Comparison of ENCODE assay signal across 22 mouse cellular contexts in genomic region chr10:70367866-70368265, GRCm38 (mm10).
DNase-seq lines count a peak whose midpoint lies in the region; TF ChIP-seq lines count a peak whose summit lies in the region.
"Had no signal": no experiment of that assay in that cellular context is flagged by ENCODE, and none has a peak within 500 bp of the region (broad histone marks: within the 10 kb centered on the region; RNA-seq: fewer than 3 reads in every experiment).

No protein-coding gene starts in this region.

- no peak overlapping the region for H3K4me3 ChIP-seq in ES-E14 (ENCODE audit: insufficient read depth in 1 of 2, low read depth in 1 of 2, low read length in 2 of 2, poor library complexity in 1 of 2, severe bottlenecking in 1 of 2)
- H3K4me3 ChIP-seq: embryonic facial prominence, embryonic 10.5 days; embryonic facial prominence, embryonic 12.5 days; forebrain, embryonic 13.5 days; forebrain, embryonic 15.5 days had no signal

- H3K9ac ChIP-seq in ES-E14 (ENCODE audit: insufficient read depth, low read depth, low read length, poor library complexity, severe bottlenecking), result no peak overlapping the region
- H3K9ac ChIP-seq: embryonic facial prominence, embryonic 12.5 days; forebrain, embryonic 13.5 days; forebrain, embryonic 15.5 days; forebrain, postnatal 0 days had no signal

- H3K4me1 ChIP-seq in ES-E14 (ENCODE audit: control insufficient read depth in 2 of 2, insufficient read depth in 2 of 2, low read length in 2 of 2, poor library complexity in 1 of 2), result peaks cover 26 to 37% of the 10 kb centered on the region in 2 experiments
- H3K4me1 ChIP-seq: forebrain, embryonic 13.5 days had no signal

- H3K9me3 ChIP-seq in ES-E14 (ENCODE audit: control insufficient read depth, insufficient read depth, low read depth, low read length), result no peaks in the 10 kb centered on the region
- H3K9me3 ChIP-seq: embryonic facial prominence, embryonic 10.5 days; embryonic facial prominence, embryonic 12.5 days; forebrain, embryonic 13.5 days; forebrain, embryonic 15.5 days had no signal

- peak; percentile 52 for DNase-seq in heart, adult 11 months
- no peak for DNase-seq in heart, adult 9 months (ENCODE audit: low spot score in 2 of 2)
- peak; percentile 41 for DNase-seq in testis, postnatal 14 days (ENCODE audit: low spot score)
- DNase-seq in testis, postnatal 10 days (ENCODE audit: low spot score), result no peak
- DNase-seq in ES-E14 (ENCODE audit: low read depth, low spot score) (no peak), ZHBTc4 (ENCODE audit: low read depth, low spot score) (peak; percentile 69)
- no peak for DNase-seq in heart, adult 8-10 months (ENCODE audit: low spot score)
- no peak for DNase-seq in adrenal gland, postnatal 4 days (ENCODE audit: low spot score in 2 of 2)
- DNase-seq: adrenal gland, adult 8-10 months; adrenal gland, postnatal 14 days; adrenal gland, postnatal 36 days; B cell, adult 2 months; cerebellum, adult 11 months; cerebellum, adult 18-20 months; cerebellum, adult 8-10 months; cerebellum, adult 9-11 months; cerebellum, postnatal 25 days; forebrain, postnatal 0 days had no signal

- peak overlapping the region; percentile 80 for H3K27ac ChIP-seq in ES-E14 (ENCODE audit: insufficient read depth, low read depth, low read length, poor library complexity, severe bottlenecking)
- H3K27ac ChIP-seq: embryonic facial prominence, embryonic 10.5 days; embryonic facial prominence, embryonic 12.5 days; forebrain, embryonic 13.5 days; forebrain, embryonic 15.5 days had no signal

- no peaks in the 10 kb centered on the region for H3K36me3 ChIP-seq in ES-E14 (ENCODE audit: control insufficient read depth, insufficient read depth, low read length, poor library complexity, severe bottlenecking)
- H3K36me3 ChIP-seq: embryonic facial prominence, embryonic 10.5 days; embryonic facial prominence, embryonic 12.5 days; forebrain, embryonic 15.5 days had no signal

- in situ Hi-C loops in ES-E14 (cut with MboI; ENCODE audit: low sequenced_read_pairs in 2 of 2, unreplicated experiment in 2 of 2), result no loop called here

TF ChIP-seq in ES-E14, 5 proteins besides CTCF, POLR2A, EP300 and RAD21:
- TF ChIP-seq CHD2 (IDR thresholded peaks at IDR 0.05; ENCODE audit: low read depth, low read length) (no peak), HCFC1 (IDR thresholded peaks at IDR 0.05; ENCODE audit: borderline replicate concordance, insufficient read depth, low read length) (no peak), ZNF384 (IDR thresholded peaks at IDR 0.05; ENCODE audit: low read depth, low read length) (no peak), MAFK (IDR thresholded peaks at IDR 0.05; ENCODE audit: insufficient read depth, low read depth, low read length) (no peak), ZC3H11A (IDR thresholded peaks at IDR 0.05; ENCODE audit: borderline replicate concordance, low read depth, low read length) (no peak)
TF ChIP-seq in ES-E14: peak in this region for 0.

Comparison
In these comparisons a context has a peak if more than half of its experiments do, and no peak if none do; other contexts are left out.
1. DNase-seq: peak in heart, adult 11 months (single experiment), testis, postnatal 14 days (single experiment) and ZHBTc4 (single experiment); none in heart, adult 9 months (0 of 2), testis, postnatal 10 days (single experiment), ES-E14 (single experiment), heart, adult 8-10 months (single experiment) and adrenal gland, postnatal 4 days (0 of 2).